ENCODE assay signal across 8 mouse cellular contexts in the genomic region with DNA sequence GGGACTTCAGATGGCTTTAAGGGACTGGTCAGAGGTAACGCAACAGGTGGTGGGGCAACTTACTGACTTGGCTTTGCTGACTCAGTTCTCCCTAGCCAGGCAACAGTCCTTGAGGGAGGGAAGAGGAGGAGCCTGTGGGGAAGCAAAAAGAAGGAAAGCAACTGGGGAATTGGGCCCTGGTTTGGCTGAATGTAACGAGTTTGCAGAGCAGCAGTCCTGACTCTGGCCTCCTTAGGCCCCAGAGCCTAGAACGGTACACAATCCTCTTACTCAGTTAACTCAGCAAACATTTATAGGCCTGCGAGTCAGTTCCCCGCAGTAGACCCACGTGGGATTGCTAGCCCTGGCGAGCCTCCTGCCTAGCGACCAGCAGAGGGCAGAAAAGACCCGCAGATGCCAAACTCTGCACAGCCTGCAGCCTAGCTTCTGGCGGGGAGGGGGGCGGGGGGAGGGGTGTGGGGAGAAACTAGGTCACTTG. TPM values are rescaled to one million over a fixed set of nuclear protein-coding genes. Genes with fewer than 3 reads are reported as not detected.
DNase-seq lines count a peak whose midpoint lies in the region; ATAC-seq and TF ChIP-seq lines count a peak whose summit lies in the region.

No protein-coding gene starts in this region.

- WGBS in heart, embryonic 14.5 days = 1% methylated on average over 11 of the region's 11 CpGs
- WGBS in liver, embryonic 13.5 days (ENCODE audit: insufficient replicate concordance) = under 1% methylated on average over 11 of the region's 11 CpGs
- 2% methylated on average over 11 of the region's 11 CpGs for WGBS in stomach, embryonic 16.5 days

- H3K4me2 ChIP-seq in heart, embryonic 14.5 days (ENCODE audit: low read length) = peak overlapping the region; percentile 58
- H3K4me2 ChIP-seq in liver, embryonic 13.5 days = peak overlapping the region; percentile 48
- peak overlapping the region; percentile 41 for H3K4me2 ChIP-seq in stomach, embryonic 16.5 days (ENCODE audit: low read depth, low read length)

- DNase-seq in brain, adult 2 months (ENCODE audit: low read depth, low spot score) = peak; percentile 93
- DNase-seq in fibroblast of lung, adult 2 months (ENCODE audit: low read depth) = peak; percentile 58
- DNase-seq in kidney, postnatal 14 days = peak; percentile 81
- DNase-seq in liver, embryonic 13.5 days = peak; percentile 38
- peak; percentile 75 for DNase-seq in neural tube, embryonic 10.5 days (ENCODE audit: extremely low spot score, low spot score)

- no peak overlapping the region for H3K4me3 ChIP-seq in C2C12 (ENCODE audit: insufficient read depth, poor library complexity, severe bottlenecking)
- peak overlapping the region in 1 of 2 experiments; percentile 19; a peak in 1 of 4 replicates for H3K4me3 ChIP-seq in heart, embryonic 14.5 days (ENCODE audit: control insufficient read depth in 1 of 2, insufficient read depth in 1 of 2, low read depth in 1 of 2, low read length in 2 of 2)
- 0 out of 2 replicates have a peak overlapping the region, but pooled peaks have one; percentile 12 for H3K4me3 ChIP-seq in liver, embryonic 13.5 days (replicated peaks)
- H3K4me3 ChIP-seq in stomach, embryonic 16.5 days (replicated peaks; ENCODE audit: low read length) = peak overlapping the region; percentile 17; the same call in 1 of the 2 replicates

- no peaks in the 10 kb centered on the region for H3K9me3 ChIP-seq in heart, embryonic 14.5 days (ENCODE audit: control insufficient read depth, low read length)
- no peaks in the 10 kb centered on the region for H3K9me3 ChIP-seq in liver, embryonic 13.5 days (replicated peaks)
- H3K9me3 ChIP-seq in stomach, embryonic 16.5 days (replicated peaks; ENCODE audit: control insufficient read depth, low read length) = no peaks in the 10 kb centered on the region

- no peaks in the 10 kb centered on the region for H3K79me2 ChIP-seq in C2C12 (ENCODE audit: control insufficient read depth, insufficient read depth)

- peaks cover 0 to 3% of the 10 kb centered on the region in 2 experiments; a peak in 1 of 4 replicates for H3K4me1 ChIP-seq in heart, embryonic 14.5 days (ENCODE audit: control insufficient read depth in 2 of 2, insufficient read depth in 2 of 2, low read length in 2 of 2)
- H3K4me1 ChIP-seq in liver, embryonic 13.5 days (replicated peaks) = peaks cover 4% of the 10 kb centered on the region; the same call in 1 of the 2 replicates
- 0 out of 2 replicates have a peak, but pooled peaks cover 4% of the 10 kb centered on the region for H3K4me1 ChIP-seq in stomach, embryonic 16.5 days (ENCODE audit: control insufficient read depth, insufficient read depth, low read length)

- H3K9ac ChIP-seq in heart, embryonic 14.5 days (ENCODE audit: low read length) = peak overlapping the region; percentile 66
- 0 out of 2 replicates have a peak overlapping the region, but pooled peaks have one; percentile 47 for H3K9ac ChIP-seq in liver, embryonic 13.5 days
- H3K9ac ChIP-seq in stomach, embryonic 16.5 days (ENCODE audit: low read length) = peak overlapping the region; percentile 60

- no peaks in the 10 kb centered on the region for H3K79me3 ChIP-seq in C2C12 (ENCODE audit: low read depth)

- peaks cover 8% of the 10 kb centered on the region for H3K27me3 ChIP-seq in C2C12 (ENCODE audit: control insufficient read depth, insufficient read depth, insufficient read length)
- H3K27me3 ChIP-seq in heart, embryonic 14.5 days (ENCODE audit: control insufficient read depth, insufficient read depth, low read length) = no peaks in the 10 kb centered on the region
- 0 out of 2 replicates have a peak, but pooled peaks cover 7% of the 10 kb centered on the region for H3K27me3 ChIP-seq in liver, embryonic 13.5 days
- H3K27me3 ChIP-seq in stomach, embryonic 16.5 days (ENCODE audit: control insufficient read depth, insufficient read depth, low read length) = no peaks in the 10 kb centered on the region

- peak; percentile 79 for TF ChIP-seq CTCF in C2C12 (IDR thresholded peaks at IDR 0.05; ENCODE audit: control insufficient read depth, insufficient read depth, insufficient read length)

- H3K27ac ChIP-seq in heart, embryonic 14.5 days (replicated peaks in 1 of 2; ENCODE audit: control insufficient read depth in 1 of 2, insufficient read depth in 1 of 2, low read depth in 2 of 2, low read length in 2 of 2) = no peak overlapping the region
- H3K27ac ChIP-seq in liver, embryonic 13.5 days = no peak overlapping the region
- H3K27ac ChIP-seq in stomach, embryonic 16.5 days (ENCODE audit: low read length) = no peak overlapping the region

- 0 out of 2 replicates have a peak, but pooled peaks have one; percentile 71 for ATAC-seq in heart, embryonic 14.5 days (ENCODE audit: insufficient number of reproducible peaks, insufficient read depth, low FRiP score, low read depth)
- ATAC-seq in liver, embryonic 13.5 days (ENCODE audit: low read depth) = peak; percentile 69
- peak; percentile 87; the same call in 1 of the 2 replicates for ATAC-seq in stomach, embryonic 16.5 days (ENCODE audit: insufficient read depth, low FRiP score)

- no peaks in the 10 kb centered on the region for H3K36me3 ChIP-seq in C2C12 (ENCODE audit: control insufficient read depth, insufficient read depth)
- H3K36me3 ChIP-seq in heart, embryonic 14.5 days (ENCODE audit: control insufficient read depth, insufficient read depth, low read length) = no peaks in the 10 kb centered on the region
- no peaks in the 10 kb centered on the region for H3K36me3 ChIP-seq in liver, embryonic 13.5 days
- no peaks in the 10 kb centered on the region for H3K36me3 ChIP-seq in stomach, embryonic 16.5 days (ENCODE audit: control insufficient read depth, insufficient read depth, low read length)

- peak overlapping the region; percentile 55 for H3ac ChIP-seq in C2C12 (ENCODE audit: control insufficient read depth, insufficient read length, low read depth)

TF ChIP-seq in C2C12, 6 proteins besides CTCF, POLR2A, EP300 and RAD21:
- TF ChIP-seq MYOD1 (IDR thresholded peaks at IDR 0.05; ENCODE audit: control insufficient read depth, insufficient read length, low read depth) (peak; percentile 57), USF1 (IDR thresholded peaks at IDR 0.05; ENCODE audit: low read depth) (peak; percentile 8), CEBPB (IDR thresholded peaks at IDR 0.05; ENCODE audit: low read depth) (no peak)

RNA-seq across cellular contexts. Expression of a gene that starts 23.5 kb away (rescaled TPM):
- 7.2 TPM for polyA plus RNA-seq in C2C12 (2012; fragmentation: generic; extraction: Trizol)
- polyA plus RNA-seq in heart, embryonic 14.5 days (2014; fragmentation: Nextera tagmentation; extraction: Ambion mirVana) = 11.7 and 13.2 TPM in 2 replicates
- 9.6 and 11.9 TPM in 2 replicates for polyA plus RNA-seq in liver, embryonic 13.5 days (2015; fragmentation: Nextera tagmentation; extraction: Ambion mirVana)
- 11.0 and 12.3 TPM in 2 replicates for polyA plus RNA-seq in stomach, embryonic 16.5 days (2015; fragmentation: Nextera tagmentation; extraction: Ambion mirVana)

Comparison
In these comparisons a context has a peak if more than half of its experiments do, and no peak if none do; other contexts are left out.
1. DNase-seq: peak in every context shown above with its lines; median percentile 93 in brain, adult 2 months; 81 in kidney, postnatal 14 days; 75 in neural tube, embryonic 10.5 days; 58 in fibroblast of lung, adult 2 months; 38 in liver, embryonic 13.5 days.